Mouse (Mus musculus) thymus, postnatal 4 days (tissue): Measurements from ENCODE around the gene Batf.

ENCODE experiments used
- DNase-seq: peaks from one replicate; pipeline ENCODE4 v3.0.0; 2021

Gene Batf

DNA sequence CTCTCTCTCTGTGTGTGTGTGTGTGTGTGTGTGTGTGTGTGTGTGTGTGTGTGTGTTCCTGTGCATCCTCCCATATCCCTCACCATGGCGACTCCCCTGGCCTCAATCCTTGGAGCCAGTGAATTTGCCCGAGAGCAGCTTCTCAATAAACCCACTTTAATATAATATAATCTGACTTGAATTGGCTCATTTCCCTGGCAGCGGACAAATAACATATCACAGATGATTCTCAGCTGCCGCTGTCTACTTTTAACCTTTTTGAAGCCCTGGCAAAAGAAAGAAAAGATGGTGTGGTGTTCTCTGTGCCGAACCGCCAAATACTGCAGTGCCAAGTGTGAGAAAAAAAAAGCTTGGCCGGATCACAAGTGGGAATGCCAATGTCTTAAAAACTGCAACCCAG is 41.7 kb downstream of the Batf start:
- DNase-seq, result no peak

- peak; percentile 74 for DNase-seq
These were observed 42.8 kb downstream of the Batf start for GRCm38 (mm10) chr12:85729022-85729944.

DNA sequence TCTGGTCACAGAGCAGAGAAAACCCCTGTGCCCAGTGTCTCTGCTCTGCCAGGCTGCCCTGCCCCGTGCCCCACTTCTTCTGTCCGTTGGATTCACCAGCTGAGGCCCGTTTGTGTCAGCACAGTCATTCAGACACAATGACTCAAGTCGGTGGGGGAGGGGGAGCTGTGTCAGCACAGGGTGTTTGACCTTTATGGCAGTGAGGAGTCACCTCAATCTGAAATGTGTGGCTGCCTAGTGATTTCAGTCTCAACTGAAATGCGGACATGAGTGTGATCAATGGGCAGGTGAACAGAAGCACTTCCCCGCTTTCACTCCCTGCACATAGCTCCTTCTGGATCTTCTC is 43.4 kb downstream of the Batf start:
- peak; percentile 26 for DNase-seq

DNA sequence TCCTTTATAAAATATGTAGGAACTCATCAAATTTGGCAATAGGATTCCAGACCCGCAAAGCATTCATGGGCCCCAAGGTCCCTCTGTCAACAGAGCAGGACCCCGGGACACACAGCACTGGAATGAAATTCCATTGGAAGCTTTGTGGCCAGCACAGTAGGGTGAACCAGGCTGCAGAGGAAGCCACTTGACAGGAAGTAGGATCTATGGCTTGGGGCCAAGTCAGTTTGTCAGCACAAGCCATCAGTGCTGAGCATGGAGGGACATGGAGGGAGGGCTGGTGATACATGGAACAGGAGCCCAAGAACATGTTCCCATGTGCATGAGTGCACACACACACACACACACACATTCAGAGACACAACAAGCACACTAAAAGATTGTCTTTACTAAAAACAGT is 49.7 kb downstream of the Batf start:
- DNase-seq, result no peak

DNA sequence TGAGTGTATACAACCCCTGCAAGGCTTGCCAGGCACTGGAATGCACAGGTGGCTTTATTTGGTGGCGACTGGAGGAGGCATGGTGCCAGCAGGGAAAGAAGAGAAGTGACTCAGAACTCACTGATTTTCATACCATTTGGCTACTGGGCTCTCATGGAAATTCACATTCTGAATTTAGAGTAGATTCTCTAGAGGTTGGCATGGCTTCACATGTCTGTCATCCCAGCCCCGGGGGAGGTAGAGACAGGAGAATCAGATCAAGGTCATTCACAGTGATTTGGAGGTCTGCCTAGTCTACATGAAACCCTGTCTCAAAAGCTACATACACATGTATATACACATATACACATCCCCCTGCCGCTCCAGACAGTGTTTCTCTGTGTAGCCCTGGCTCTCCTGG is 50.5 kb downstream of the Batf start:
- DNase-seq, result no peak

GRCm38 (mm10) chr12:85745827-85746695 is 59.6 kb downstream of the Batf start, which contains the start of gene Flvcr2:
Flvcr2 (plus strand) TSS chr12:85746539.
- DNase-seq, result peak; percentile 89

GRCm38 (mm10) chr12:85746696-85747219 is 60.3 kb downstream of the Batf start:
- peak; percentile 17 for DNase-seq

GRCm38 (mm10) chr12:85747343-85747742 is 60.9 kb downstream of the Batf start:
- DNase-seq, result no peak

DNA sequence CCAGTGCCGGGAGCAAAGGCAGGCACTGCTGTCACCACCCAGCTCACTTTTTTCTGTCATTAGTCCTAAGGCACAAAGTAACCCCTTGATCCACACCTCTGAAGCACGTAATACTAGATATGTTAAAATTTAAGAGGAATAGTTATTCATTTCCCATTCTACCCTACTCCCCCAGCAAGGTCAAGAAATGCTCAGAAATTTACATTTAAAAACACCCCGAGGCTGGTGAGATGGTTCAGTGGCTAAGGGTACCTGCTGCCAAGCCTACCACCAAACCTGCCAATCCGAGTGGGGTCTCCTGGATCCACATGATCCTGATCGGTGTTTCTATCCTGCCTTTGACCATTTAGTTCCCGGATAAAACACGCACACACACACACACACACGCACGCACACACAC is 63.4 kb downstream of the Batf start:
- DNase-seq, result no peak

- no peak for DNase-seq
These were observed 65.6 kb downstream of the Batf start for GRCm38 (mm10) chr12:85752116-85752515.

DNA sequence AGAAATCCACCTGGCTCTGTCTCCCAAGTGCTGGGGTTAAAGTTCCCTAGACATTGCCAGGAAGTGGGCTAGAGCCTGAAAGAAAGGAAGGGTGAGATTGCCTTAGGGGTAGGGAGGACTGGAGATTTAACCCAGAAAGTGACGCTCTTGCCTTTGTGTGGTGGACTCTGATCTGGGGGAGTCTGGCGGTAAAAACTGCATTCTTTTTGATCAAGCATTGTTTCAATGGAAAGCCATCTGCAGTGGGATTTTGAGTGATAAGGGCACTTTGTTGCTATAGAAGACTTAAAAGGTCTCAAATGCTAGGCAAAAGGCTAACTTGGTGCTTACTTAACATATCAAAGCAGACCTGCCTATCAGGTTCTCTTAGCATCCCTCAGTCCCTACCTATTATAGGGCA is 66.8 kb downstream of the Batf start:
- no peak for DNase-seq

- no peak for DNase-seq
These were observed 68.3 kb downstream of the Batf start for GRCm38 (mm10) chr12:85754611-85755265.

DNA sequence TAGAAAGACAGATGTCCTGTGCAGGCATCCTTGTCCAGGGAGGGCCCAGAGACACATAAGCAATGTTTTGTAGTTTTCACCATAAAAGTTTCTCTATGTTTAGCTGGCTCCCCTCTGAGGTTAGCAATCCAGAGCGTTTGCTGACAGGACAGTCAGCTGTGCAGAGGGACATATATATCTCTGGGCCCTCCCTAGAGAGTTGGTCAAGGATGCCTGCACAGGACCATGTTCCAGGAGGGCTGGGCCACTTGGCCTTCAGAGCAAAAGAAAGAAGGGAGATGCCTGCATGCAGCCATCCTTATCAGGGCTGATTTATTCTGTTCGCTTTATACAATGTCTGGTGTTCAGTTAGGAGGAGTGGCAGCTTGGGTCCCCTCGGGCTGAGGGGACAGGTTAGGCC is 70.0 kb downstream of the Batf start:
- no peak for DNase-seq

GRCm38 (mm10) chr12:85757074-85757473 is 70.6 kb downstream of the Batf start:
- DNase-seq, result no peak
